Mouse (Mus musculus) heart, postnatal 14 days (tissue): ENCODE measurements around the gene Espnl. TPM values are rescaled to one million over a fixed set of nuclear protein-coding genes. Genes with fewer than 3 reads are reported as not detected.

Source experiments
- DNase-seq, 2 experiments: peaks; one replicate each; pipeline ENCODE4 v3.0.0; 2021 to 2022
- intact Hi-C: fragments of 180-260 bp; cut with DNase I; formaldehyde crosslinking; loops from one replicate; pipeline ENCODE4 v1.15.1; 2025
- total RNA-seq, 2 experiments: library from RNA; stranded (reverse); gene quantifications; 2 replicates each; pipeline ENCODE4 v1.2.3; 2021

Gene Espnl
- total RNA-seq, 2 experiments from 2014 or later: not detected

DNA sequence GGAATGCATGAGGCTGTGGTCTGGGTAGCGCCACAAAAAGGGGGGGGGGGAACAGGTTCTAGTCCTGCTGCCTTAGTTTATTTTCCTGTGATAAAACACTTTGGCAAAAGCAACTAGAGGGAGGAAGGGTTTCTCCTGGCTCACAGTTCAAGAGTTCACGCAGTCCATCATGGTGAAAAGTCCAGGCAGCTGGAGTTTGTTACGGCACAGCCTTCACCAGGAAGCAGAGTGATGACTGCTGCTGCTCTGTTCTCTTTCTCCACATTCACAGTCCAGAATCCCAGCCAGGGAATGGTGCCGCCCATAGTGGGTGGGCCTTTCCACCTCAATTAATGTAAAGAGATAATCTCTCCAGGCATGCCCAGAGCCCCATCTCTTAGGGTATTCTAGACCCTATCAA is 9.6 kb upstream of the Espnl start:
- intact Hi-C loops: no loop called here

GRCm38 (mm10) chr1:91313251-91313650 is 8.6 kb upstream of the Espnl start:
- intact Hi-C loops: no loop called here
- DNase-seq: peak in 1 of 2 experiments; percentile 42

More for the DNA sequence above, 9.6 kb upstream of the Espnl start:
- DNase-seq: no peak

- no peak for DNase-seq
These were observed 4.2 kb upstream of the Espnl start for GRCm38 (mm10) chr1:91317656-91318055.

GRCm38 (mm10) chr1:91324646-91325045 is 2.8 kb downstream of the Espnl start:
- DNase-seq: no peak
- intact Hi-C loops: no loop called here

More at GRCm38 (mm10) chr1:91317656-91318055, 4.2 kb upstream of the Espnl start:
- intact Hi-C loops: no loop called here

DNA sequence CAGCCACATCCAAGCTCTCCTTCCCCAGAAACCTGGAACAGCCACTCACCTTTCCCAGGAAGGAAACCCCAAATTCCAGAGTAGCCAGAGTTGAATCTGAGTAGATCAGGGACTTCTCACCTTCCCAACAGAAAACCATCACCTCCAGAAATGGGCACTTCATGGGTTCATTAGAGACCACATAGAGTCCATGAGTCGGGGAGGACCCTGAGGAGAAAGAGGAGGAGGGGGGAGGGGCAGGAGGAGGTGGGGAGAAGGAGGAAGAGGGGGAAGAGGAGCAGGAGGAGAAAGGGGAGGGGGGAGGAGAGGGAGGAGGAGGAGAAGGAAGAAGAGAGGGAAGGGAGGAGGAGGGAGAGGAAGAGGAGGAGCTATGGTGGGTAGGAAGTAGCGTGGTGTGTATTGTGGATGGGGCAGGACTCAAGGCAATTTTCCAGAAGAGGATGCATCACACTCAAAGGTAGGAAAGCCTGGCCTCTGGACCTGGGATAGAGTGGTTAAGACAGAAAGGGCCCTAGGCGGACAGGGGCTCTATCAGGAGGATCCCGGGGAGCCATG is 3.7 kb downstream of the Espnl start:
- intact Hi-C loops: no loop called here
- DNase-seq: no peak

GRCm38 (mm10) chr1:91332102-91332501 is 10.2 kb downstream of the Espnl start:
- DNase-seq: no peak
- intact Hi-C loops: no loop called here

DNA sequence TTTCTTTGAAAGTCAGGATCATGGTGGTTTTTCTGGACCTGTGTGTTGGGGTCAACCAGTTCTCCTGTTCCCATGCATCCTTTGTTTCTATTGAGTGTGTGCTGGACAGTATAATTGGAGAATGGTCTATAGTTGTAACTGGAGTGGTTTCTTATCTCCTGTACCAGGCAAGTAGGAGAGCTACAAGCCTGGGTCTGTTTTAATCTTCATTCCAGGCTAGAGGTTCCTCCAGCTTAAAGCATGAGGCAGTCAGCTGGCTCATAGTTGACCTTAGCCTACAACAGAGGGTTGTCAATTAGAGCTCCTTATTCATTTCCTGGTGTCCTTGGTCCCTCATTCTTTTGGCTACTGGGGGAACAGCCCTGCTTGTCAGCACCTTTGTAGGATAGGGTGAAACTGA is 11.7 kb downstream of the Espnl start:
- DNase-seq: no peak
- intact Hi-C loops: no loop called here

GRCm38 (mm10) chr1:91337355-91337754 is 15.5 kb downstream of the Espnl start:
- no peak for DNase-seq
- intact Hi-C loops: no loop called here

GRCm38 (mm10) chr1:91344001-91344400 is 22.1 kb downstream of the Espnl start:
- intact Hi-C loops: no loop called here
- no peak for DNase-seq

- DNase-seq: peak; percentile 40 to 48
- intact Hi-C loops: loop anchor here (5.0 kb wide), 1 partner anchor 137 kb away; no protein-coding TSS in a partner anchor
These were observed 23.2 kb downstream of the Espnl start for GRCm38 (mm10) chr1:91344921-91345685.

DNA sequence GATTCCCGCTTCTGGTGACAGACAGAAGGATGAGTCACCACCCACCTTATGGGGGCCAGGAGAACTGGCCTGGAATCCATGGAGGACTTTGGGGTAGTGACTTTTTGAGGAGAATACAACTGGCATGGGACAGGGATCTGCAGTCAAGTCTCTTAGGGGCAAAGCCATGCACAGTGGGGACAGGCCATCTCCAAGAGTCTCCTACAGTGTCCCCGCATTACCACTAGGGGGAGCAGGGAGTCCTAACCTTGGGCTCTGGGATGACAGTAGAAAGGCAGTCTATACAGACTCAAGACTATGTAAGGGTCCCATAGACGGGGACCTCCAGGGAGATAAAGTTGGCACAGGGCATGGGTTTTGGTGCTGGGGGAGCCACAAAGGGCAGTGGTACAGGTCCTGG is 25.0 kb downstream of the Espnl start:
- intact Hi-C loops: loop anchor here (5.0 kb wide), 1 partner anchor 135 kb away; no protein-coding TSS in a partner anchor
- DNase-seq: peak; percentile 60 to 82

DNA sequence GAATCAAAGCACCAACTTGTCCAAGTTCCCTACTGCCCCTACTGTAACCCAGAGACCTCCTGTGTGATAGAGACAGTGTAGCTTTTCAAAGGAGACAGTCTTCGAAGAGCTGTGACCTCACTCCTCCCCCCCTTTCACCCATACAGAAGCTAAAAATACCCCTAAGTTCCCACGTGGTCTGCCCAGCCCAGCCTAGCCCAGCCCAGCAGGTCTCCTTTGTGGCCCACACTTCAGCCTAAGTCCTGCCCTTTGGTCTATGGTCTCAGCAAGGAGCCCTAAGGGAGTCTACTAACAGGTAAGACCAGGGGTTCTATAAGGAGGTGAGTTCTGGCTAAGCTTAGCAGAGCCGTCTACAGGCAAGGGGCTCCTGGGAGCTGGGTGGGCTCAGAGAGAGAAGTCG is 29.0 kb downstream of the Espnl start, which contains the start of gene Klhl30:
Gene Klhl30 (plus strand): TSS at position 176 of the 400 bp plus-strand sequence.
- DNase-seq: peak in 1 of 2 experiments; percentile 44
- intact Hi-C loops: no loop called here

- intact Hi-C loops: no loop called here
- DNase-seq: peak in 1 of 2 experiments; percentile 17
These were observed 29.4 kb downstream of the Espnl start for GRCm38 (mm10) chr1:91351249-91351648.

DNA sequence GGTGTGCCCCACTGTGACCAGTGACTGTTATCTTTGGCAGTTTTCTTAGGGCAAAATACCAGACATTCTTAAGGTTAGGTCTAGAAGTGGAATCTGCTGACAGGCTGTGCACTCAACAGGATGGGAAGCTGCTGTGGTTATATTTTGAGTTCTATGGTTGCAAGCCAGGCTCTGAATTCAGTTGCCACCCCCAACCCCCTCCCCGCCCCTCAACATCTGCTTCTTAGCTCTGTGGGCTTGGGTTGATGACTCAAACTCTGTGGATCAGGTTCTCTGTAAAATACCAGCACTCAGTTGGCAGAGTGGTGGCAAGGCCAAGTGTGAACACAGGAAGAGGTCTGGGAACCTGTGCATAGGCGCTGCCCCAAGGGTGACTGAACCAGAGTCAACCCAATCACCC is 30.4 kb downstream of the Espnl start:
- no peak for DNase-seq
- intact Hi-C loops: no loop called here

DNA sequence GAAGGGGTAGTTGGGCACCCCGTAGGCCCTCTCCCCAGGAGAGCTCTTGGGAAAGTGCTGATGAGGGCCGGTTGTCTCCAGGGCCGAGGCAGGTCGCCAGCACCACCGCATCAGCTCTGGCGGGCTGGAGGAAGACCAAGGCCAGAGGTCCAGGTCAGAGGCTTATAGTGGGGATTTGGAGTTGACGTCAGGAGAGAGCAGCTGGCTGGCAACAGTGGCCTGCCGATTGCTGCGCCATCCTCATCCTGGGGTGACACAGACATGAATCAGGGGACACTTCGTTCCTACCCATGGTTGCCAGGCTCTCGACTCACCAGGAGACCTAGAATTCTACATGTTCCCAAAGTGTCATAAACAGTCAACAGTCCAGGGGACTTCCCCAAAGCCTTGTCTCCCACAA is 34.2 kb downstream of the Espnl start:
- DNase-seq: no peak
- intact Hi-C loops: no loop called here

DNA sequence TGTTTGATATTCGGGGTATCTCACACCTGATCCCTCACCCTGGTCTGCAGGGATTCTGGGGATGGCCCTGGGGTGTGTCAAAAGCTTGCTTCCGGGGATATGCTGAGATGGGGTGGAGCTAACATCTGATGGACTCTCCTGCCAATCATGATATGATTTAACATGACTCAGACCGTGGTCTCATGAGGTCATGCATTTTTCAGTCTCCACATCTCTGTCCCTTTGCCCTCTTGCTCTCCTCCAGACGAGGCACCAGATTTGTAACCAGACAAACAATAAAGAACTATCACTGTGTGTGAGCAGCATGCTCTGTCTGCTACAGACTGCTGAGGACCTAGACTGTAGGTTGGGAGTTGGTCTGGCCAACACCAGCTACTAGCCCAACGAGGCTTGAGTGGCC is 40.2 kb downstream of the Espnl start:
- intact Hi-C loops: no loop called here
- no peak for DNase-seq

DNA sequence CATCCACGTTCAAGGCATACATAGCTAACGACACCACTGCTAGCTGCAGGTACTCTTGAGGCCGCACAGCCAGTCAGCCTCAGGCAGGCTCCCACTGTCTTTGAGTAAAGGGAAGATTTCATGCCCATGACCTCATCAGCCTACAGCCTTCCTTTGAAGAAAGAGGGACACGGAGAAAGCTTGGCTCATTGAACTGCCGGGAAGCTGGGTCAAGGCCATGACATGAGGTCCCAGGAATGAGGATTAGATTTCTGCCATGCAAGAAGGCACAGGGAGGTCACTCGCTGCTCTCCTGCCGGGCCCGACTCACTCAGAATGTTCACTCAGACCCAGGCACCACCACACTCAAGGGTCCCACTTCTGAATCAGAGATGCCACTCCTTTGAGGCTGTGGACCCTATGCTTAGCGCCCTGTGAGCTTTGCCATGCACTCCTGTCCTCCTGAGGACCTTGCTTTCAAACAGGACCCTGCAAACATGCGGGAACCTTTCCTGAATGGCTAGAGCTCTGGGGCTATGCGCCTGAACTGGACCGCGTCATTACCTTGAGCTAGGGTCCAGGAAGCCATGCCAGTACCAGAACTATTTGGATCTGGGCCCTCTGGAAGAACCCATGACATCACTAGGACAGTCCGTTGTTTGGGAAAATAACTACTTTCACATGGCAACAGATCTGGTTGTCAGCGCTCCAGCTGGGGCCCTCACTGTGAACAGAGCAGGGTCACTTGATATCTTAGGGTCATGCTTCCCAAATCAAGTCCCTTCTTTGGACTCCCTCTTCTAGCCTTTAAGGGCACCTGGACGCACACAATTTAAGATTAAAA is 43.2 kb downstream of the Espnl start:
- intact Hi-C loops: no loop called here
- DNase-seq: peak in 1 of 2 experiments; percentile 12

DNA sequence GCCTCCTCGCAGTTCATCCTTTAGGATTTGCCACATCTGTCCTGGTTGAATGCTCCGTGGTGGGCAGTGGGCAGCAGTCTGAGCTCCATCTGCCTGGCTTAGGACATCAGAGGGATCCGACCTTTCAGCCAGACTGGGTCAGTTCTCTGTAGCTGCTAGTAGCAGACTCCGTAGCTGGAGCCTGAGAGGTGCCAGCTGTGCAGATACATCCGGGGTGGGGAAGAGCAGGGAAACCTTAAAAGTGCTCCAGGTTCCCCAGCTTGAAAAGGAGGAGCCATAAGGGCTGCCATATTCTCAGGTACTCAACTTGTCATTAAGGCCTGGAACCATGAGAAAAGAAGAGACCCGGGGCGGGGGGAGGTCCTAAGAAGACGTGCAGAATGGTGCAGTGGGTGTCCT is 43.9 kb downstream of the Espnl start:
- intact Hi-C loops: no loop called here
- no peak for DNase-seq

- intact Hi-C loops: no loop called here
- DNase-seq: peak; percentile 79 to 90
These were observed 44.6 kb downstream of the Espnl start, which contains the start of gene Erfe for GRCm38 (mm10) chr1:91366215-91367108. Erfe (plus strand) TSS chr1:91366430.

GRCm38 (mm10) chr1:91367295-91367694 is 45.4 kb downstream of the Espnl start:
- DNase-seq: no peak
- intact Hi-C loops: no loop called here
